Comparison of ENCODE assay signal across 8 mouse cellular contexts in the genomic region with DNA sequence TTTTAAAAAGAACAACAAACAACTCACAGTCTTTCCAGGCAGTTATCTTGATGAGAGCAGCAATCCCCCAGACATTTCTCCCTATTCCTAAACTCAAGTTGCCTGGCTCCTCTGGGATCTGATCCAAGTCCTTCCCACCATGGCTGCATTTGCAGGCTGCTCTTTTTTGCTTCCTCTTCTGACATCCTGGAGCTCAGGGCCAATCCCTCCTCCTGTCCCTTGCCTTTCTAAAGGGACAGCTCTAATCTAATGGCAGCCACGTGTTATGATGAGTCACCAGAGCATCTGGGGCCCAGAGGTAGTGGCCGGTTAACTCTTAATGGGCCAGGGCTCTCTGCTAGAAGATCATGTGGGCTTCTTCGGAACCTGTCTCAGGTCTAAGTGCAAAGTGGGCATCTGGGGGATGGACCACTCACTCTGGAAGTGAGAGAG. TPM values are rescaled to one million over a fixed set of nuclear protein-coding genes. Genes with fewer than 3 reads are reported as not detected.
DNase-seq lines count a peak whose midpoint lies in the region; ATAC-seq lines count a peak whose summit lies in the region.

No protein-coding gene starts in this region.

- H3K4me3 ChIP-seq in forebrain, embryonic 12.5 days (replicated peaks): peak overlapping the region; percentile 67
- H3K4me3 ChIP-seq in heart, embryonic 16.5 days (ENCODE audit: low read length): peak overlapping the region; percentile 70
- peak overlapping the region; percentile 68 for H3K4me3 ChIP-seq in neural tube, embryonic 15.5 days (replicated peaks)

- peak overlapping the region; percentile 78; the same call in 1 of the 2 replicates for H3K9ac ChIP-seq in forebrain, embryonic 12.5 days
- peak overlapping the region; percentile 78 for H3K9ac ChIP-seq in heart, embryonic 16.5 days (ENCODE audit: low read length)
- peak overlapping the region; percentile 75; the same call in 1 of the 2 replicates for H3K9ac ChIP-seq in neural tube, embryonic 15.5 days (replicated peaks)

- H3K9me3 ChIP-seq in forebrain, embryonic 12.5 days: no peaks in the 10 kb centered on the region
- H3K9me3 ChIP-seq in heart, embryonic 16.5 days (replicated peaks; ENCODE audit: control insufficient read depth, low read length): no peaks in the 10 kb centered on the region
- no peaks in the 10 kb centered on the region for H3K9me3 ChIP-seq in neural tube, embryonic 15.5 days (replicated peaks)

- DNase-seq in Muller cell, postnatal 12 days (ENCODE audit: inconsistent ontology term): peak; percentile 76
- peak; percentile 49 for DNase-seq in cerebellum, adult 11 months
- peak; percentile 75 to 82 for DNase-seq in kidney, postnatal 25 days
- DNase-seq in lung, adult 18-20 months: peak; percentile 61 to 74
- DNase-seq in B cell, adult 2 months: no peak

- H3K4me2 ChIP-seq in forebrain, embryonic 12.5 days: peak overlapping the region; percentile 100
- H3K4me2 ChIP-seq in heart, embryonic 16.5 days (ENCODE audit: low read depth, low read length): peak overlapping the region; percentile 92
- peak overlapping the region; percentile 99 for H3K4me2 ChIP-seq in neural tube, embryonic 15.5 days

- peaks cover 21% of the 10 kb centered on the region for H3K4me1 ChIP-seq in forebrain, embryonic 12.5 days
- H3K4me1 ChIP-seq in heart, embryonic 16.5 days (ENCODE audit: control insufficient read depth, insufficient read depth, low read length): peaks cover 21% of the 10 kb centered on the region
- peaks cover 20% of the 10 kb centered on the region for H3K4me1 ChIP-seq in neural tube, embryonic 15.5 days

- H3K36me3 ChIP-seq in forebrain, embryonic 12.5 days (replicated peaks): no peaks in the 10 kb centered on the region
- no peaks in the 10 kb centered on the region for H3K36me3 ChIP-seq in heart, embryonic 16.5 days (ENCODE audit: control insufficient read depth, insufficient read depth)
- no peaks in the 10 kb centered on the region for H3K36me3 ChIP-seq in neural tube, embryonic 15.5 days

- ATAC-seq in forebrain, embryonic 12.5 days (ENCODE audit: low FRiP score): peak; percentile 70
- peak; percentile 88 for ATAC-seq in heart, embryonic 16.5 days (replicated peaks; ENCODE audit: extremely low read depth, insufficient read depth, low FRiP score)
- ATAC-seq in neural tube, embryonic 15.5 days (ENCODE audit: low FRiP score): peak; percentile 66

- H3K27me3 ChIP-seq in forebrain, embryonic 12.5 days: peaks cover 21% of the 10 kb centered on the region
- H3K27me3 ChIP-seq in heart, embryonic 16.5 days (ENCODE audit: control insufficient read depth, insufficient read depth, low read length): no peaks in the 10 kb centered on the region
- 0 out of 2 replicates have a peak, but pooled peaks cover 3% of the 10 kb centered on the region for H3K27me3 ChIP-seq in neural tube, embryonic 15.5 days (replicated peaks)

- WGBS in forebrain, embryonic 12.5 days: 9% methylated on average over 3 of the region's 3 CpGs
- 3% methylated on average over 3 of the region's 3 CpGs for WGBS in heart, embryonic 16.5 days
- WGBS in neural tube, embryonic 15.5 days: 6% methylated on average over 3 of the region's 3 CpGs

- peak overlapping the region; percentile 53; the same call in 1 of the 2 replicates for H3K27ac ChIP-seq in forebrain, embryonic 12.5 days
- peak overlapping the region; percentile 84 for H3K27ac ChIP-seq in heart, embryonic 16.5 days (ENCODE audit: low read length)
- no peak overlapping the region for H3K27ac ChIP-seq in neural tube, embryonic 15.5 days (replicated peaks)

RNA-seq across cellular contexts. Expression of a gene that starts 0.4 kb away (rescaled TPM):
- 1.1 and 2.5 TPM in 2 replicates for polyA plus RNA-seq in forebrain, embryonic 12.5 days (2016; fragmentation: Nextera tagmentation; extraction: Ambion mirVana)
- 6.7 and 7.7 TPM in 2 replicates for polyA plus RNA-seq in heart, embryonic 16.5 days (2015; fragmentation: Nextera tagmentation; extraction: Ambion mirVana)
- 4.9 and 6.2 TPM in 2 replicates for polyA plus RNA-seq in neural tube, embryonic 15.5 days (2015; fragmentation: Nextera tagmentation; extraction: Ambion mirVana)

Comparison
In these comparisons a context has a peak if more than half of its experiments do, and no peak if none do; other contexts are left out.
1. DNase-seq: peak in Muller cell, postnatal 12 days (single experiment), cerebellum, adult 11 months (single experiment), kidney, postnatal 25 days (2 of 2) and lung, adult 18-20 months (2 of 2); none in B cell, adult 2 months (0 of 2).
2. Peak in every context shown above with its lines, with median percentiles within 50 percentile points of each other: ATAC-seq, H3K4me2 ChIP-seq, H3K4me3 ChIP-seq and H3K9ac ChIP-seq.